Mouse (Mus musculus) myocyte (in vitro differentiated cells): ENCODE results near the gene Pld3. TPM values are rescaled to one million over a fixed set of nuclear protein-coding genes. Genes with fewer than 3 reads are reported as not detected.
"Not testable (repeated sequence)": the region's sequence is repeated elsewhere in the genome, so short reads cannot be mapped to it uniquely, and the experiment has no call there.

Source experiments
- H3K27me3 ChIP-seq: one replicate; pipeline ENCODE4 v1.6.1; 2011; ENCODE audit not compliant: control insufficient read depth, insufficient read depth, insufficient read length
- H3K36me3 ChIP-seq: one replicate; pipeline ENCODE4 v1.6.1; 2011; ENCODE audit not compliant: control insufficient read depth, insufficient read depth
- H3K4me2 ChIP-seq: one replicate; pipeline ENCODE4 v1.6.1; 2011; ENCODE audit warnings: low read depth, control low read depth
- H3K4me3 ChIP-seq: one replicate; pipeline ENCODE4 v1.5.1; 2011; ENCODE audit warnings: mild to moderate bottlenecking, control low read depth, moderate library complexity
- H3K79me2 ChIP-seq: one replicate; pipeline ENCODE4 v1.6.1; 2011; ENCODE audit not compliant: control insufficient read depth, insufficient read depth
- H3ac ChIP-seq: one replicate; pipeline ENCODE4 v1.6.1; 2011; ENCODE audit not compliant: control insufficient read depth, insufficient read length
- CEBPB ChIP-seq: IDR thresholded peaks from 2 replicates; pipeline ENCODE4 v1.6.1; 2011; ENCODE audit warnings: mild to moderate bottlenecking, moderate library complexity; ENCODE audit not compliant: poor library complexity, insufficient read depth, severe bottlenecking
- E2F4 ChIP-seq: IDR thresholded peaks from one replicate; pipeline ENCODE4 v1.6.1; 2011; ENCODE audit warnings: mild to moderate bottlenecking, control low read depth, moderate library complexity; ENCODE audit not compliant: insufficient read depth
- MAX ChIP-seq: IDR thresholded peaks from one replicate; pipeline ENCODE4 v1.6.1; 2011; ENCODE audit warnings: low read depth, mild to moderate bottlenecking, control low read depth
- MYOD1 ChIP-seq, 3 experiments: IDR thresholded peaks; one replicate each; pipeline ENCODE4 v1.6.1; 2011; ENCODE audit warnings: control low read depth in 2 of 3, low read depth in 2 of 3, mild to moderate bottlenecking in 2 of 3, moderate library complexity in 1 of 3; ENCODE audit not compliant: insufficient read length in 2 of 3, control insufficient read depth in 1 of 3
- MYOG ChIP-seq, 3 experiments: IDR thresholded peaks; one replicate each; pipeline ENCODE4 v1.6.1; 2011; ENCODE audit warnings: control low read depth in 2 of 3, low read depth in 2 of 3, mild to moderate bottlenecking in 2 of 3; ENCODE audit not compliant: insufficient read length in 2 of 3, control insufficient read depth in 1 of 3, insufficient read depth in 1 of 3
- POLR2A ChIP-seq: IDR thresholded peaks from one replicate; pipeline ENCODE4 v1.6.1; 2011; ENCODE audit warnings: low read depth, mild to moderate bottlenecking, control low read depth, moderate library complexity; ENCODE audit not compliant: insufficient read length
- POLR2AphosphoS2 ChIP-seq: IDR thresholded peaks from one replicate; pipeline ENCODE4 v1.6.1; 2011; ENCODE audit warnings: low read depth, control low read depth; ENCODE audit not compliant: insufficient read length
- REST ChIP-seq: IDR thresholded peaks from one replicate; pipeline ENCODE4 v1.6.1; 2011; ENCODE audit warnings: mild to moderate bottlenecking, control low read depth, moderate library complexity; ENCODE audit not compliant: insufficient read depth, insufficient read length
- SRF ChIP-seq: IDR thresholded peaks from one replicate; pipeline ENCODE4 v1.6.1; 2011; ENCODE audit warnings: low read depth; ENCODE audit not compliant: control insufficient read depth, insufficient read length
- TCF12 ChIP-seq: IDR thresholded peaks from one replicate; pipeline ENCODE4 v1.6.1; 2011; ENCODE audit warnings: mild to moderate bottlenecking, control low read depth; ENCODE audit not compliant: poor library complexity, insufficient read depth, severe bottlenecking
- TCF3 ChIP-seq: IDR thresholded peaks from one replicate; pipeline ENCODE4 v1.6.1; 2011; ENCODE audit warnings: low read depth, control low read depth; ENCODE audit not compliant: insufficient read length
- USF1 ChIP-seq: IDR thresholded peaks from one replicate; pipeline ENCODE4 v1.6.1; 2011; ENCODE audit warnings: low read depth, mild to moderate bottlenecking, control low read depth, moderate library complexity
- polyA plus RNA-seq: library from polyadenylated mRNA; unstranded; fragments of >200 nt; fragmentation: generic; extraction: Trizol; gene quantifications from one replicate; pipeline ENCODE4 v1.2.1, GENCODE M21; 2012; ENCODE audit warnings: missing spikeins

Gene Pld3
- polyA plus RNA-seq, 1 experiment: 132 TPM

DNA sequence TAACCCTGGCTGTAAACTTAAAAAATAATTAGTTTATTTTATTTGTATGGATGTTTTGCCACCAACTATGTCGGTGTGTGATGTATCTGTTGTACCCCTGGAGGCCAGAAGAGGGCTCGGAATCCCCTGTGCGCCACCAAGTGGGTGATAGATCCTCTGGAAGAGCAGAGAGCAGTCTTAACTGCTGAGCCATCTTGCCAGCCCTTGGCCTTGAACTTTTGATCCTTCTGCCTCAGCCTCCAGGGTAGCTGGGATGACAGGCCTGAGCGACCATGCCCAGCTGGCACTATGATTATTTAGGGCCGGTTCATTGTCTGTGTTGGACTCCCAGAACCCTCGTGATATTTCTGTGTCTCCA is 44.4 kb downstream of the Pld3 start:
- TF ChIP-seq MAX: no peak
- TF ChIP-seq TCF12: no peak
- TF ChIP-seq MYOD1 (IDR thresholded peaks at IDR 0.05; ENCODE audit: control insufficient read depth in 1 of 3, insufficient read length in 2 of 3, low read depth in 2 of 3): no peak
- no peak for TF ChIP-seq REST
- no peak for TF ChIP-seq SRF
- no peak for TF ChIP-seq MYOG (IDR thresholded peaks at IDR 0.05; ENCODE audit: control insufficient read depth in 1 of 3, insufficient read depth in 1 of 3, insufficient read length in 2 of 3, low read depth in 2 of 3)
- no peak for TF ChIP-seq USF1
- Histone ChIP-seq H3K4me3 (peak overlapping the region; percentile 34), H3K36me3 (no peaks in the 10 kb centered on the region), H3ac (no peak overlapping the region), H3K4me2 (peak overlapping the region; percentile 85), H3K27me3 (no peaks in the 10 kb centered on the region), H3K79me2 (peaks cover 5% of the 10 kb centered on the region)

DNA sequence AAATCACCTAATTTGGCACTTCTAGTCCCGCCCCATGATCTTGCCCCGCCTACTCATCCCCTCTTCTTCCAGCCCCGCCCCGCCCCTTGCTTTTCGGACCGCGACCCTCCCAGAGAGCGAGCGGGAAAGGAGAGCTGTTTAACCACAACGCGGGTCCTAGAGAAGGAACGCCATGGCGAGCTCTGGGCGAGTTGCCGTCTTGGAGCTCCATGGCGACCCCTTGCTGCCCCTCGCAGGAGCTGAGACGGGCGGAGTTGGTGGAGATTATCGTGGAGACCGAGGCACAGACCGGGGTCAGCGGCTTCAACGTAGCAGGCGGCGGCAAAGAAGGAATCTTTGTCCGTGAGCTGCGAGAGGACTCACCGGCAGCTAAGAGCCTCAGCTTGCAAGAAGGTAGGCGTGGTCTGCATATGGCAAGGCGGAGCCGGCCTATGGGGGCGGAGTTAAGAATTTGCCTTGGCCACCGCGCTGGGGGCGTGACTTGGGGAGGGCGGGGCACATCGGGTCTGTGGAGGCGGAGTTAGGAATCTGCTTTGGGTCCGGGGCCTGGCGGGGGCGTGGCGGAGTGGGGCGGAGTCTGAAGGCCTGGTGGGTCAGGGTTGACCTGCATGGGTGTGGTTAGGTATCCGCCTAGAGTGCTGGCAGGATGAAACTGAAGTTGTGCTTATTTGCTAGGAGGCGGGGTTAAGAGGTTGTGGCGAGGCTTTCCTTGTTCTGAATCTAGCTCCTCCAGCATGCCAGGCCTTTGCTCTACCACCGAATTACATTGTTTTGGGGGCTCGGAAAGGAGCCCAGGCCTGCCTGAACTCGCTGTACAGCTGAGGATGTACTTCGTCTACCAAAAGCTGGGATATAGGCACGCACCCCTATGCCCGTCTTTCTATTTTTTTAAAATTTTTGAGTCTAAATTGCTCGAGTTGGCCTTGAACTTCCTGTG is 45.0 kb downstream of the Pld3 start:
- no peak for TF ChIP-seq CEBPB
- TF ChIP-seq SRF: peak; percentile 45
- TF ChIP-seq POLR2AphosphoS2: peak; percentile 95
- no peak for TF ChIP-seq REST
- TF ChIP-seq POLR2A: peak; percentile 85
- Histone ChIP-seq H3ac (no peak overlapping the region), H3K79me2 (peaks cover 5% of the 10 kb centered on the region), H3K27me3 (no peaks in the 10 kb centered on the region), H3K4me2 (peak overlapping the region; percentile 100), H3K4me3 (peak overlapping the region; percentile 34), H3K36me3 (no peaks in the 10 kb centered on the region)

DNA sequence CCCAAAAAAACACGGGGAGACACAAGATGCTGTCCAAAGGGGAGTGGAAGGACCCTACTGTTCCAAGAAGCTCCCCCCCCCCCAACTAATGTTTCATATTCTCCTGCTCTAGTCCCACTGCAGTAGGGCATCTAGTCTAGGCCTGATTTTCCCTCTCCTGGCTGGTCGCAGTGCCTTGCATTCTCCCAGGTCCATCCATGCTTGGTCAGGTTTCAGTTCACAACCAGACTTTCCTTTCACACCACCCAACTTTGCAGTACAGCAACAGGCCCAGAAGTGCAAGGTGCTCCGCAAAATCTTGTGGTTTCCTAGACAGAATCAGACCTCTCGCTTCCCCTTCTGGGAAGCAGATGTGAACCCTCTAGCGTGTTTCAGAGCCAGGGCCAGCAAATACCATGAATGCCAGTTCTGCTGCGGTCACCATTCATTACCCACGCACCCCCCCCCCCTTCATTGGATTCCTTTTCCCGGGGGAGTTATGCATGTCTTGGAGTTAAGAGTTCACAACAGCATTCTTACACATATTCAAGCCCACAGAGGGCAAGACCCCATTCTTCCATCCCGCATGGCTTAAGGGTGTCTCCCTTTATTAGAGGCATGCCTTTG is 46.1 kb downstream of the Pld3 start:
- Histone ChIP-seq H3K4me3 (peak overlapping the region; percentile 34), H3ac (no peak overlapping the region), H3K4me2 (peak overlapping the region; percentile 100), H3K27me3 (no peaks in the 10 kb centered on the region), H3K36me3 (no peaks in the 10 kb centered on the region), H3K79me2 (peaks cover 5% of the 10 kb centered on the region)
- no peak for TF ChIP-seq TCF3
- no peak for TF ChIP-seq POLR2A
- TF ChIP-seq E2F4: no peak
- TF ChIP-seq SRF: no peak
- TF ChIP-seq MYOD1 (IDR thresholded peaks at IDR 0.05; ENCODE audit: control insufficient read depth in 1 of 3, insufficient read length in 2 of 3, low read depth in 2 of 3): peak in 1 of 3 experiments; percentile 34
- TF ChIP-seq MYOG (IDR thresholded peaks at IDR 0.05; ENCODE audit: control insufficient read depth in 1 of 3, insufficient read depth in 1 of 3, insufficient read length in 2 of 3, low read depth in 2 of 3): peak in 2 of 3 experiments; percentile 5 to 48
- no peak for TF ChIP-seq TCF12
- TF ChIP-seq USF1: no peak

DNA sequence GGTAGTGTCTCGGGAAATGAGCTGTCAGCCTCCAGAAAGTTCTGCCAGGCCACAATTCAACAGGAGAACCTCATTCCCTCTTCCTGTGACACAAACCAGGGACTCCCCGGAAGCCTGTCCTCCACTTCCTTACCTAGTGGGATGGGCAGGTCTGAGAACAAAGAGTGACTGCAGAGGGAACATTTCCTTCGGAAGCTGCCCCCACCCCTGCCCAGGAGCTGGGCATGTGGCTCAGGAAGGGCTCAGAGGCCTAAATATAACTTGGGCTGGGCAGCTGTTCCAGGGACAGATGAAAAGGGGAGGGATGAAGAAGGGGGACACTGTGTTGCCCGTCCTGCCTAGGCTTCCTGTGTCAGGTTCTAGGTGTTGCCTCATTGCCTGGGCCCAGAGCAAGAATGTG is 51.4 kb downstream of the Pld3 start:
- H3K4me3 ChIP-seq: no peak overlapping the region

DNA sequence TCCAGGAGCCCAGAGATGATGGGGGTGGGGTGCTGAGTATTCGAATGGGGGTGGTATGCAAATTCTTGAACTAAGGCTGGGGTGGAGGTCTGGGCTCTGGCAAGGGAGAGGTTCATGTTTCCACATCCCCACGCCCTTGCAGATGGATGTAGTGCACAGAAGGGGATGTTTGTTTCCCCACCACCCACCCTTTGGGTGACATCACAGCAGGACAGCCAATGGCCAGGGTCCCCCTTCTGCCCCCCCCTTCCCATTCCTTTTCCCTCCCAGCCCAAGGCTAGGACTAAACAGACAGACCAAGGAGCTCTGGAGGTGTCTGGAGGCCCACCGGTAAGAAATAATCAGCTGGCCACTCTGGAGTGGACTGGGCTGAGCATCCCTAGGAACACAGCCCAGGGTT is 54.0 kb downstream of the Pld3 start, which contains the start of gene Prx:
Gene Prx (plus strand): TSS at position 289 of the 400 bp plus-strand sequence.
- no peaks in the 10 kb centered on the region for H3K79me2 ChIP-seq
- H3K4me2 ChIP-seq: no peak within 1 kb of the TSS
- no peaks in the 10 kb centered on the region for H3K27me3 ChIP-seq
- no peak for TF ChIP-seq POLR2AphosphoS2
- TF ChIP-seq MAX: no peak
- TF ChIP-seq E2F4: no peak
- TF ChIP-seq SRF: no peak
- TF ChIP-seq TCF3: no peak
- no peak for TF ChIP-seq REST
- TF ChIP-seq POLR2A: no peak
- TF ChIP-seq TCF12: no peak
- no peak for TF ChIP-seq CEBPB
- no peak for TF ChIP-seq MYOD1 (IDR thresholded peaks at IDR 0.05; ENCODE audit: control insufficient read depth in 1 of 3, insufficient read length in 2 of 3, low read depth in 2 of 3)
- TF ChIP-seq USF1: no peak
- no peak for TF ChIP-seq MYOG (IDR thresholded peaks at IDR 0.05; ENCODE audit: control insufficient read depth in 1 of 3, insufficient read depth in 1 of 3, insufficient read length in 2 of 3, low read depth in 2 of 3)
- H3K4me3 ChIP-seq: no peak within 1 kb of the TSS
- H3ac ChIP-seq: no peak within 1 kb of the TSS
- H3K36me3 ChIP-seq: no peaks in the 10 kb centered on the region

More for the DNA sequence above, 51.4 kb downstream of the Pld3 start:
- Histone ChIP-seq H3K4me2 (no peak overlapping the region), H3ac (no peak overlapping the region), H3K36me3 (no peaks in the 10 kb centered on the region), H3K79me2 (no peaks in the 10 kb centered on the region), H3K27me3 (no peaks in the 10 kb centered on the region)
- TF ChIP-seq TCF12 (no peak), POLR2AphosphoS2 (no peak), CEBPB (no peak), POLR2A (no peak), MYOD1 (IDR thresholded peaks at IDR 0.05; ENCODE audit: control insufficient read depth in 1 of 3, insufficient read length in 2 of 3, low read depth in 2 of 3) (peak; percentile 43 to 88 (median 62)), MAX (no peak), REST (no peak), MYOG (IDR thresholded peaks at IDR 0.05; ENCODE audit: control insufficient read depth in 1 of 3, insufficient read depth in 1 of 3, insufficient read length in 2 of 3, low read depth in 2 of 3) (peak; percentile 34 to 93 (median 80)), USF1 (no peak), SRF (no peak), TCF3 (no peak)

- H3K36me3 ChIP-seq, H3ac ChIP-seq, H3K27me3 ChIP-seq, H3K4me3 ChIP-seq, H3K79me2 ChIP-seq, H3K4me2 ChIP-seq: not testable (repeated sequence)
Observed at GRCm38 (mm10) chr7:27494659-27495367, 58.2 kb downstream of the Pld3 start.
